Mouse (Mus musculus) right cerebral cortex, adult 18-20 months (tissue): Measurements from ENCODE around the gene Fam98a.

Experiments
- DNase-seq: peaks from one replicate; pipeline ENCODE4 v3.0.0; 2022; ENCODE audit warnings: mixed read lengths

Gene Fam98a

DNA sequence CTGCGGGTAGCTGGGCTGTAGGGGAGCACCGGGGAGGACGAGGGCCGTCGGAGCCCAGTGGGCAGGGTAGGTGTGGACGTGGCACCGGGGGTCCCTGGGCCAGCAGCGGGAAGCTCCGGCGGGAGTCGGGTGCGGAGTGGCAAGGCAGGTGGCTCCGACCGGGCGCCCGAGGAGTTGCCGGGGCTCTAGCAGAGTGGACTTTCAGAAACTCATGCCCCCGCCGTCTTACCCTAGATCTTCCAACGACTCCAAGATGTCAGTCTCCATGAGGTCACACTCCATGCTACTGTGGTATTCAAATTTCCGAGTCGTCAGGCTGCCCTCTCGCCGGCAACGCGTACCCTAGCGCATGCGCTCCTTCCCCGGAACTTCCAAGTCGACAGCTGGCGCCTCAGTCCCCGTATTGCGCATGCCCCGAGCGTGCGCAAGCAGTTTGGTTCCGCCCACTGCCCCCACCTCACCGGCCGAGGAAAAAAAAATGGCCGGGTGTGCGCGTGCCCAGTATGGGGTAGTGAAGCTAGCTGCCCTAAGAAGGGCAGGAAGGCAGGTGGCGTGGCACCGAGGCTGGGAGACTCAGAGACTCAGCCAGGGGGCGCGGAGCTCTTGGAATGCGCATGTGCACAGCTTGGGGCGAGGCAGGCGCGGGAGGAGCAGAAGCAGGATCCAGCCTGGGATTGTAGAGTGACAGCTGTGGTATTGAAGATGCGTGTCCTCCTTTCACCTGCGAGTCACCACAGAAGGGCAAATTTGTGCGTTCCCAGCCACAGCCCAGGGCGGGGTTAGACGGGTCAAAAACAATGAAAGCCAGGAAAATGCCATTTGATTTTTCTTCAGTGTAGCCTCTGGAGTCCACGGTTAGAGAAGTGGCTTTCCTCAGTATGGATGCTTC, at the start of gene Fam98a:
Gene Fam98a (minus strand): TSS at position 435 of the 889 bp plus-strand sequence.
- DNase-seq = peak; percentile 98

DNA sequence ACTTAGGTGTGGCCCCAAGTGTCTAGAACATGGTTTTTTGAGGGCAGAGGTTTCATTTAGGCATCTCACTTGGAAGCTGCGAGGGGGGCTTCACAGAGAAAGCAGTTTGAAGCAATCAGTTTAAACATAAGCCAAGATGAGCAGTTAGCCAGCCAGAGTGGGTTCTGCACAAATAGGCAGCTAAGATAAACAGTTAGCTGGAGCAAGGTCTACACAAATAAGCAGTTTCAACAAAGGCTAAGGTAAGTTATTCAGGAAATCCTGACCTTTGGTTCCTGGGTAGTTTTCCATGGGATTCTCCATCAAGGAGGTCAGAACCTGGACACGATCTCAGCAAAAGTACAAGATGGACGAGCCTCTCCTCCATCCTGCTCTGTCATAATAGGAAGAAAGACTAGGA, 46.9 kb upstream of the Fam98a start:
- DNase-seq = no peak

DNA sequence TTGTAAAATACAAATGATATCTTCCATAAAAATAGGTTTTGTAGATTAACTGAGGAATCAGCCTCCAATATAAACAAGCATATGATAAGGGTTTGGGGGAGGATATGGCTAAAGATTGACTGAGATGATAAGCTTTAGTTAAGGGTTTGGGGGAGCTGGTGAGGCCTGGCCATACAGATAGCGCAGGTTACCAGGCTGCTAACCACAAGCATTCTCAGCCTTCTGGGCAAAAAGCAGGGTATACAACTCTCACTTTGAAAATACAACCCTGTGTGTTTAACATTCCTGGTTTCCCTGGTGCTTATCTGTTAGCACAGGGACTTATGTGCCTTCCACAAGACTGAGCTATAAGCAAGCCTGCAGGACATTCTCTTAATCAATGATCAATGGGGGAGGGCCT, 31.0 kb upstream of the Fam98a start:
- DNase-seq = no peak

DNA sequence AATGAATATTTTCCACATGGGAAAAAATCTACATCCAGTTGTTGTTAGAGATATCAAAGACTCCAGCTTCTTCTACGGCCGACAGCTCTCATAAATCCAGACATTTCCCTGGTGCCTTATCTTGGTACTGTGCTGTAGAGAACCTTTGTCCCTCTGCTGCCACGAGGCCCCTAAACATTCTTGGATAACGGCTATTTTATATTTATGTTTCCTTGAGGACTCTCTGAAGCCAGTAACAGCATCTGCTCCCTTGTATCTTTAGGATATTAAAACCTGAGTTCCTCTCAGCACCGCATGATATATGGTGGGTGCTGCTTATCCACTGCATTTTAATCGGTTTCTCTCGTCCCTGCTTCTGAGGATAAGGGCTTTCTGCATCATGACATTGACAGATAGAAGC, 23.9 kb upstream of the Fam98a start:
- no peak for DNase-seq

DNA sequence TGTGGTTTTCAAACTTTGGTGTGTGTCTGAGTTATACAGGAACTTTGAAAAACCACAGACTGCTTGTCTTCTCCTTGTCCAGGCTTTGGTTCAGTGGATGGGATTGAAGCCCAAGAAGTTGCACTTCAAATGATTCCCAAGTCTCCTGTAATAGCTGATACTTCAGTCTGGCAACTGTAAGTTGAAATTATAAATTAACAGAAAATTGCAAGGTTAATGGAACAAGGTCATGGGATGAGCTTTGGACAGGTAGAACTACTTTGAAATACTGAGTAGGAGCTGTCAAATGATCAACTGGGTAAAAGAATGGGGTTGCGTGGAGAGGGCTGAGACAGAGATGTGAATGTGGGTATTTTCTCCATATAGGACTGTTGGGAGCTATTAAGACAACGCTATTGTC, 6.3 kb upstream of the Fam98a start:
- DNase-seq = no peak

DNA sequence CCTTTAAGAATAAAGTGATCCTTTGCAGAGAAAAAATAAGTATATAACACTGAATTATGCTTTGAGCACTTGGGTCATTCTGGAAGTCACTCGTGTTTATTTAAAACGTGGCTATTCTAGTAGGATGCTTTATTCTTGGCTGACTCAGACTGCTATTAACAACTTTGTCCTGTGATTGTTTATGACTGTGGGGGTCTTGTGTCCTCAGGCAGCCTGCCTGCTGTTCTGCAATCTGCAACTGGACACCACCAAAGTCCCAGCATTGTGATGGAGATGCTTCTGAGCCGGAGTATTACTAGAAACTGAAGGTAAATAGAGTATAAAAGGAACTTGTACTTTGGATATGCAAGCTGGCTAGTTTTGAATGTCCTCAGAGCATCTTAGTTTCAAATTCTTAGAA, 5.3 kb upstream of the Fam98a start:
- DNase-seq = no peak

- DNase-seq = no peak
Observed at GRCm38 (mm10) chr17:75550771-75551413, 854 bp downstream of the Fam98a start.

DNA sequence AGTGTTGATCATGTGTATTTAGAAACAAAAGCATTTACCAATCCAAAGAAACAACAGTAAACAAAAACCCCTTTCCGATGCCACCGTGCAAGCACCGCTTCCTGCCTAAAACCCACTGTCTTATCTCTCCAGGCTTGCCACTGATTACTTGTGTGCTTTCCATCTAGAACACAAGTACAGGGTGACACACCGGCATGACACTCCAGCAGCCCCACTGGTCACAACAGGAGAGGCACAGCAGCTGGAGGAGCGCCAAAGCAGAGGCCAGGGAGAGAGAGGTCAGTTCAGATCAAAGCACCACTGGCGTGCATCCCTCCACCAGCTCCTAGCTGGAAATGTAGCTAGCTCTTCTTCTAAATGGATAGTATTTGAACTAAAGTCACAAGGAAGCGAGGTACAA, 7.5 kb downstream of the Fam98a start:
- no peak for DNase-seq

DNA sequence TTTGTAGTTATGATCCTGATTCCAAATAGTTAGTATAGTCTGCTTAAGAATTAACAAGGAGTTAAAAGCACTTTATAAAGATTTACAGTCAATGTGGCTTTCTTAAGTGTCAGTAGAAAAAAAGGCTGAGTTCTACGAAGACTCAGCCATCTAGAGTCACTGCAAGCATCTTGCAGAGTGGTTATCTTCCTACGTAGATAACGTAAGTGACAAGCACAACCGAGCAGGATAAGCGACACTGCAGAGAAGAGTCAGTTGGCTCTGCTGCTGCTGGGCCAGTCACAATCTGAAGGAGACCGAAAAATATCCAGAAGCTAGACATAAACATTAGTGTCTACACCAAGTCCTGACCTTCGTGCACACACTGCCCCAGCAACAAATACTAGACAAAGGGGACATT, 8.3 kb downstream of the Fam98a start:
- no peak for DNase-seq

DNA sequence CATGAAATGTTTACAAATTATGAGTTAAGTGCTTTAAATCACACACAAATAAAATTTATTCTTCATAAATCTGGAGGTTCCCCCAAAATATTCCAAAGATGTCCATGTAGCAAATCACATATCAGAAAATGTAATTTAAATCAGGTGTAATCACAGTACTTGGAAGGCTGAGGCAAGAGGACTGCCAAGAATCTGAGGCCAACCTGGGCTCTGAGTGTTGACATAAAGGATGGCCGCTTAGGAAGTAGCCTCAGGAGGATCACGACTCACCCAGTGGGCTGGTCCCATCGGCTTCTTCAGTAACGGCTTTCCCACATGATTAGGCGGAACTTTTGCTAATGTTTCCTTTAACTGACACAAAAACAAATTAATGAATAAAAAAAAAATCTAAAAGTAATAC, 11.9 kb downstream of the Fam98a start:
- DNase-seq = no peak

GRCm38 (mm10) chr17:75539130-75539529, 12.6 kb downstream of the Fam98a start:
- DNase-seq = no peak

DNA sequence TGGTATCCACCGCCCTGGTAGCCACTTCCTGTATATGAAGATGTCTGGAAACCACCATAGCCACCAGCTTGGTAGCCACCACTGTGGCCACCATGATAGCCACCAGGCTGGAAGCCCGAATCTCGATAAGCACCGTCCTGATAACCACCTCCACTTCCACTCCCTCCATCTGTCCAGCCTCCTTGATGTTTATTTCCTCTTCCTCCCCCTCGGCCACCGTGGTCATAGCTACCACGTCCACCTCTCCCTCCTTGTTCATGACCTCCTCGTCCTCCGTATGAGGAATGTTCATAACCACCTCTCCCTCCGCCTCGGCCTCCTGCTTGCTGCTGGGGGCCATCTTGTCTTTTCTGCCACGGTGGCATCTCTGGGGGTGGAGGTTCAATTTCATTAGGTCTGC, 13.3 kb downstream of the Fam98a start:
- no peak for DNase-seq

DNA sequence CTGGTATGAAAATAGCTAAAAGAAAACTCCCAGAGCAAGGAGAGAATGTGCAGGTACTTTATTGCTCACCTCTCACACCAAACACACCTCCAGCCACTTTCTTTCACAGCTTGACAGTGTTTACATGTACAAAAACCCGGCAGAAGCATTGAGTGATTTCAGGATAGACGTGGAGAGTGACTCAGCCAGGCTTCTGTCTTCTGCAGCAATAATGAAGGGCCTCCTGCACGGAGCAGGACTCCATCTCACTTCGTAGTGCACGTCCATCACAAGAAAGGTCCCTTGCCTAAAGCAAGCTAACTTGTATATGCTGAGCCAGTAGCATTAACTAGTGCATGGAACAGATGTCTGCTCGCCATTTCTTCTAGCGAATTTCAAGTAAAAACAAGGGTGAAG, 14.7 kb downstream of the Fam98a start:
- no peak for DNase-seq

DNA sequence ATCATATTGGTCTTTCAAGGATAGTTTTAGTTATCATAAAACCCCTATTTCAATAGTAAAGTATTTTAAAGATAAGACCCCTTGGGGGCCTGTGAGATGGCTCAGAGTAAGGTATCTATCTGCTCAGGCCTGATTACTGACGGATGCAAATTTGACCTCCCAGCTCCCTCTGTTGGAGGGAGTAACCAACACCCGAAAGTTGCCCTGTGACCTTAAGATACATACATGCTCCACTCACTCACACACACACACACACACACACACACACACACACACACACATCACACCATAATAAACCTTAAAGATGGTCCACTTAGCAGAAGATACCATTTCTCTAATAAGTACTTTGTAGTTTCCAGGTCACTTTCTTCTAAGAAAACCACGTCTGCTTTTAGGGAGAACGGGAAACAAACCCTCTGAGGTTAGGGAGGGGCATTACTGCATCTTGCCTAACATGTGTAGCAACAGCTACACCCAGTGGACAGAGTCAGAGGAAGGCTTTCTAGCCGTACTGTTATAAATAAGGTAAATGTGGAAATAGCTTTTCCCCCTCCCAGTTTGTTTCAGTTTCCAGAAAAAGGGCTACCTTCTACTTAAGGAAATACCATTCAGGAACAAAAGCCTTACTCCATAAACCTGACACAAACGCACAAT, 15.2 kb downstream of the Fam98a start:
- peak; percentile 47 for DNase-seq

DNA sequence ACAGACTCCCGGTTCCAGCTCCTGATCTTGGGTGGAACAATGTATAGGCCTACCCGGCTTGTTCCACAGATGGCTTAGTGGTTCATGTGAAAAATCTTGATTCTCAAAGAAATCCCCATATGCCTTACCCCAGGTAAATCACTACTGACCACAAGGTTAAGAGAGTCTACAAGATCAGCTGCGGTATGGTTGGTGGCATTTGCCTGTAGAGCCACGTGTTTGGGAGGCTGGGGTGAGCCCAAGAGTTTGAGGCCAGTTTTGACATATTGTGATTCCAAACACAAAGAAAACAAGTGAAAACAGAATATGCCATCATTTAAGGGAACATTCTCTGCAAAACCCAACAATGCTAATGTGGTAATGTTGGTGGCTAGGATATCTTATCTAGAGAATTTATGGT, 16.1 kb downstream of the Fam98a start:
- no peak for DNase-seq

GRCm38 (mm10) chr17:75534314-75535020, 17.3 kb downstream of the Fam98a start:
- no peak for DNase-seq

- no peak for DNase-seq
Observed at GRCm38 (mm10) chr17:75532469-75532986, 19.2 kb downstream of the Fam98a start.

DNA sequence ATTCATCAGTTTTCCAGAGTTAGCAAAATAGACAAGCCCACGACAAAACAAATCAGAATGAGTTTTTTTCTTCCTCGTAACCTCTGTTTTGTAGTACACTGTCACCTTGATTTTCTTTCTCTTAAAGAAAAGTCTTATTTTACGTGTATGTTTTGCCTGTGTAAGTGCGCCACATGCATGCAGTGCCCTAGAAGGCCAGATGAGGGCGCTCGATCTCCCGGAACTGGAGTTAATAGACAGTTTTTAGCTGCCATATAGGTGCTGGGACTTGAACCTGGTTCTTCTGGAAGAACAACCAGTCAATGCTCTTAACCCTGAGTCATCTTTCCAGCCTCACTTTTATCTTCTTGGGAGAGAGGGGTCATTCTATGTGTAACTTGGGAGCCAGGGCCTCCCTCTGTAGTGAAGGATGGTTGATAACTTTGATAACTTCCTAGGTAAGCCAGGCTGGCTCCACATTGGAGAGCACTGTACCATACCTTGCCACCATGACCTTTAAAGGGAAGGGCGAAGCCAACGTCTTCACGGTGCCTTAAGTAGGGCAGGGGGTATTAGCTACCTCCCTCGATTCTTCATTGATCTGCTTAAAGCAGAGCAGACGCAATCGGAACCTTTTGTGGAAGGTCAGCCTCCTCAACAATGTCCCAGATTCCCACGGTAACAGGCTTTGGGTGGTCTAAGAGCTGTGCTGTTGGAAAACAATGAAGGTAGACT, 22.4 kb downstream of the Fam98a start:
- DNase-seq = no peak

- DNase-seq = no peak
Observed at GRCm38 (mm10) chr17:75526411-75526810, 25.3 kb downstream of the Fam98a start.

- DNase-seq = no peak
Observed at GRCm38 (mm10) chr17:75523812-75524211, 27.9 kb downstream of the Fam98a start.

DNA sequence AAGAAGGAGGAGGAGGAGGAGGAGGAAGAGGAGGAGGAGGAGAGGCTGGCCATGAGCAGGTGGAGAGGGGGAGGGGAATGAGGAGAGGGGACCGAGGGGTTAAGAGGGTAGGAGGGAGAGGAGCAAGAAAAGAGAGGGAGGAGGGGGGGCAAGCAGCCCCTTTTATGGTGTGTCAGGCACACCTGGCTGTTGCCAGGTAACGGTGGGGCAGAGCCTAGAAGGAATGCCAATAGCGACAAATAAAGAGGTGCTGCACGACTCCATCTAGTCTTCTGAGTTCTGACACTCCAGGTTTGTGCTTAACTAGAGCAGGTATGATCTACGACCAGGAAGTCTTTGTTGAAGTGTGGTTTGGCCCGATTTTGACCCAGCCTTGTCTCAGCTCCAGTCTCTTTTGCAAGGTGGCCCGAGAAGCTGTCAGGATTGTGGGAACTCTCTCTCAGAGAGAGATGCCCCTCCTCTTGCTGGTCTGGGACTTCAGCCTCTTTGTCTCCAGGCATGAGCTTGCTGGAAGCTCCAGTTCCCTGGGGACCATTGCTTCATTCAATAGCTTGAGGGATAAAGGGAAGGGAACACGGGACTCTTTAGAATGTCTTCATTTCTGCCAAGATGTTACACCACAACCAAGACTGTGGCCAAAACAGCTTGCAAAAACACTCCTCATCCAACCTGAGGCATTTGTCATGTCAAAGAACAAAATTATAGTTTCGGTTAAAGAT, 29.2 kb downstream of the Fam98a start:
- DNase-seq = no peak
